In the genomic region with DNA sequence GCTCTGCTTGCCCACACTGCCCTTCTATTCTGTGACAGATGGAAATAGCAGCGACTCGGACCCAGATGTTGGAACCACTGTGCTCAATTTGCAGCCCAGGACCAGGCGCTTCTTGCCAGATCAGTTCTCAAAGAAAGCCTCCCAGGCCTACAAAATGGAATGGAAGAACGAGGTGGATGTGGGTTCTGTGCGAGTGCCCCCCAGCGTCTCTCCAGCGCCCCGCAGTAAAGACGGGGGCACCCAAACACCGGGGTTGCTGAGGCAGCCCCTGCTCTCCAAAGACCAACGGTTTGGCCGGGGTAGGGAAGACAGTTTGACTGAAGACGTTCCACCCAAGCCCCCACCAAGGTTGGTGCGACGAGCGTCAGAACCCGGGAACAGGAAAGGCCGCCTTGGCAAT, we compare ENCODE assay signal across 36 mouse cellular contexts. TPM values are rescaled to one million over a fixed set of nuclear protein-coding genes. Genes with fewer than 3 reads are reported as not detected.
"Had no signal": no experiment of that assay in that cellular context is flagged by ENCODE, and none has a peak within 500 bp of the region (broad histone marks: within the 10 kb centered on the region; RNA-seq: fewer than 3 reads in every experiment).

No protein-coding gene starts in this region.

- DNase-seq: left cerebral cortex, postnatal 4 days; liver; liver, embryonic 13.5 days; liver, postnatal 0 days; lung, adult 18-20 months; lung, adult 2 months; lung, embryonic 14.5 days; lung, postnatal 10 days; lung, postnatal 14 days; lung, postnatal 36 days; lung, postnatal 4 days; midbrain, embryonic 14.5 days had no signal

- H3K9me3 ChIP-seq: limb, embryonic 10.5 days; limb, embryonic 12.5 days; limb, embryonic 13.5 days; limb, embryonic 15.5 days; liver, embryonic 12.5 days; liver, embryonic 13.5 days; liver, embryonic 15.5 days; lung, embryonic 15.5 days; megakaryocyte, embryonic 14.5 days; midbrain, embryonic 10.5 days; midbrain, embryonic 12.5 days; midbrain, embryonic 13.5 days; midbrain, embryonic 15.5 days had no signal

- H3K9ac ChIP-seq: limb, embryonic 12.5 days; limb, embryonic 13.5 days; limb, embryonic 15.5 days; liver, embryonic 12.5 days; liver, embryonic 13.5 days; liver, embryonic 14.5 days; liver, embryonic 15.5 days; liver, postnatal 0 days; lung, embryonic 14.5 days; lung, embryonic 15.5 days; midbrain, embryonic 12.5 days; midbrain, embryonic 13.5 days; midbrain, embryonic 15.5 days had no signal

- H3K4me1 ChIP-seq: limb, embryonic 10.5 days; limb, embryonic 12.5 days; limb, embryonic 13.5 days; limb, embryonic 15.5 days; lung, embryonic 15.5 days; megakaryocyte, embryonic 14.5 days; midbrain, embryonic 10.5 days; midbrain, embryonic 15.5 days had no signal

- H3K4me3 ChIP-seq: limb, embryonic 10.5 days; limb, embryonic 12.5 days; limb, embryonic 13.5 days; limb, embryonic 15.5 days; liver, embryonic 12.5 days; liver, embryonic 13.5 days; liver, embryonic 15.5 days; lung, embryonic 15.5 days; megakaryocyte, embryonic 14.5 days; midbrain, embryonic 10.5 days; midbrain, embryonic 12.5 days; midbrain, embryonic 13.5 days; midbrain, embryonic 15.5 days; myocyte had no signal

- ATAC-seq: liver, embryonic 12.5 days; liver, postnatal 0 days; lung, postnatal 0 days; midbrain, embryonic 13.5 days; midbrain, embryonic 15.5 days; midbrain, embryonic 16.5 days had no signal

- H3K27ac ChIP-seq: limb, embryonic 10.5 days; limb, embryonic 12.5 days; limb, embryonic 13.5 days; limb, embryonic 15.5 days; liver, embryonic 12.5 days; liver, embryonic 13.5 days; liver, embryonic 14.5 days; liver, embryonic 15.5 days; lung, embryonic 15.5 days; macrophage; midbrain, embryonic 10.5 days; midbrain, embryonic 12.5 days; midbrain, embryonic 13.5 days; midbrain, embryonic 15.5 days had no signal

- H3K4me2 ChIP-seq: limb, embryonic 12.5 days; limb, embryonic 13.5 days; limb, embryonic 15.5 days; liver, embryonic 11.5 days; liver, embryonic 12.5 days; liver, embryonic 13.5 days; liver, embryonic 15.5 days; lung, embryonic 14.5 days; lung, embryonic 15.5 days; midbrain, embryonic 11.5 days; midbrain, embryonic 12.5 days; midbrain, embryonic 13.5 days; midbrain, embryonic 15.5 days had no signal

- H3K36me3 ChIP-seq: limb, embryonic 10.5 days; limb, embryonic 12.5 days; limb, embryonic 13.5 days; limb, embryonic 15.5 days; liver, embryonic 12.5 days; liver, embryonic 13.5 days; liver, embryonic 15.5 days; lung, embryonic 15.5 days; midbrain, embryonic 10.5 days; midbrain, embryonic 12.5 days; midbrain, embryonic 13.5 days; midbrain, embryonic 15.5 days had no signal

- H3K27me3 ChIP-seq: limb, embryonic 12.5 days; limb, embryonic 13.5 days; limb, embryonic 15.5 days; liver, embryonic 12.5 days; lung, embryonic 15.5 days; midbrain, embryonic 12.5 days; midbrain, embryonic 13.5 days; midbrain, embryonic 15.5 days had no signal

RNA-seq across cellular contexts. Expression of a gene that starts 37.8 kb away (rescaled TPM):
- total RNA-seq: megakaryocyte progenitor cell, adult 5-6 weeks; megakaryocyte, adult 5-6 weeks; megakaryocyte-erythroid progenitor cell, adult 5-6 weeks; monocyte, adult 5-6 weeks had no signal
- polyA plus RNA-seq: liver, adult 2 months; liver, embryonic 12.5 days; liver, embryonic 14.5 days; macrophage; midbrain, embryonic 10.5 days; midbrain, embryonic 11.5 days; midbrain, embryonic 12.5 days had no signal
